Mouse (Mus musculus): ENCODE measurements around the gene Cacna2d4.

Cacna2d4 gene

DNA sequence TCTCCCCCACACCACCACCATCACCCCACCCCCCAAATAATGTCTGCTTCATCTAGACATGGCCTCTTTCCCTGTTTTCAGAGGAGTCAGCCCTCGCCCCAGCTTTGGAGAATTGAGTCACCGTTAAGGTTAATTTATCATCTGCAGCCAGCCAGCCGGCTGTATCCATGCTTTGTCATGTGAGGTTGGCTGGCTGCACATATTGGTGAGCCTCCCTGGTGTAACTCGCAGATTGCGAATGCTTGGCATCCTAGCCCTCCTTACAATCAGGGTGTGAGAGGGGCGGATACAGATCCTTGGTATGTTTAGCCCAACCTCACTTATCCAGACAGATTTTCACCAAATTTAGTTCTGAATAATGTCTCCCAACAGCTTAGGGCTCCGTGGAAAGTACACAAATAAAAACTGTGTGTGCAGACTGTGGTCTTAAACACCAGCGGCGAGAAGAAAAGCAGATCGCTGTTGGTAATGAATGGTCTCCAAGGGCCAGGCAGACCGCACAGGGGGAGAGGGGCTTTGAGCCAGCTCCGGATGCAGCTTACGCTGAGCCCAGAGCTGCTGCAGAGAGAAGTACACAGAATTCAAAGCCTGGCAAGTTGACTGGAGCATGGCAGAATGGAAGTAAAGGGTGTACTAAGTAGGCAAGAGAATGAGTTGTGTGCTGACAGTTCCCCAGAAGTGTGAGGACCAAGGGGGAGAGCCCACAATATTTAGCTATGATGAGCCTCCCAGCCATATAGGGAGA is 11.7 kb upstream of the Cacna2d4 start:
- no peak for DNase-seq (ENCODE audit: low spot score)

DNA sequence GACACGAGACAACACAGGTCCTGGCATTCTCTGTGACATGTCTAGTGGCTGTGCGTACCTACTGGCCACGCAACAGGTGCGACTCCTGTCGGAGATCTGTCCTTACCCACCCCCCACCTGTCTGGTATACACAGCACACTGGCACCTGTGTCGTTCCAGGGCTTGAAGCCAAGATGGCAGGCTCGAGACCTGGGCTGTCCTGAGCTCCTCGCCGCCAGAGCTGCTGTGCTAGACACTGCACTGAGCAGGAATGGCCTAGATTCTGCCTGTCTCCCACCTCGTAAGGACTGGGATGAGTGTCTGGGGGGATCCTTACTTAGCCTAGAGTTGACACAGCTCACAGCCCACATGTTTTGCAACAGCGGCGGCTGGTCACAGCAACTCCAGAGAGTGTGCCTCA is 11.1 kb upstream of the Cacna2d4 start:
- DNase-seq (ENCODE audit: low spot score), result no peak

- no peak for DNase-seq (ENCODE audit: low spot score)
Measured at GRCm38 (mm10) chr6:119225731-119226130, 10.6 kb upstream of the Cacna2d4 start.

GRCm38 (mm10) chr6:119227001-119227400 is 9.3 kb upstream of the Cacna2d4 start:
- no peak for DNase-seq (ENCODE audit: low spot score)

DNA sequence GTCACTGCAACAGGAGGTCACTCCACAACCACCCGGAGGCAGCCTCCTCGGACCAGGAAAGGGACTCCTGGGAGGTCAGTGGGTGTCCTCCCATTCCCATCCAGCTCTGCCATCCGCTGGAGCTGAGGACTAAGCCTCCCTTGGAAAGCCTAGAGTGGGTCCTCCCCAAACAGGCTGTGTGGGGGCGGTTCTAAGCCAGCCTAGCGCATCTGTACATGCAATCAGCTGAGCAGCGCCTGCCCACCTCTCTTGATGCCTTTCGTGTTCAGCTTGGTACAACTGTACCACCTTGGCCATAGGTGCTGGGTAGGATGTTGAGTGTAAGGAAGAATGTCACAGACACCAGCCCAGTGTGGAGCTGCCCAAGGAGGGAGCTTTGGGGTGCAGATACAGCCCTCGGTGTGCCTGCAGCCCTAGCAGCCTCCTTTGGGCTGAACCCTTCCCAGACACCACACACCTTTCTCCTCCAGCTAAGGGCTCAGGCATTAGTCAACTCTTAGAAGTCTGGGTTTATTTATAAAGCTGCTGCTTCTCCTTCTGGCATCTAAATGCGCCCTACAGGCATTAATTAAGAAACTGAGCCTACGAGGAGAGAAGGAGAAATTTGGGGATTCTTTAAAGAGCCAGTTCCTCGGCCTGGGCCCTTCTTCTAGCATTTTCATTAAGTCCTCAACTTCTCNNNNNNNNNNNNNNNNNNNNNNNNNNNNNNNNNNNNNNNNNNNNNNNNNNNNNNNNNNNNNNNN is 7.3 kb upstream of the Cacna2d4 start:
- DNase-seq (ENCODE audit: low spot score), result no peak

- DNase-seq (ENCODE audit: low spot score), result peak; percentile 70
Measured at GRCm38 (mm10) chr6:119233066-119233465, 3.3 kb upstream of the Cacna2d4 start.

GRCm38 (mm10) chr6:119235441-119235840 is 885 bp upstream of the Cacna2d4 start:
- no peak for DNase-seq (ENCODE audit: low spot score)

GRCm38 (mm10) chr6:119237427-119237989 is 1.2 kb downstream of the Cacna2d4 start:
- no peak for DNase-seq (ENCODE audit: low spot score)

DNA sequence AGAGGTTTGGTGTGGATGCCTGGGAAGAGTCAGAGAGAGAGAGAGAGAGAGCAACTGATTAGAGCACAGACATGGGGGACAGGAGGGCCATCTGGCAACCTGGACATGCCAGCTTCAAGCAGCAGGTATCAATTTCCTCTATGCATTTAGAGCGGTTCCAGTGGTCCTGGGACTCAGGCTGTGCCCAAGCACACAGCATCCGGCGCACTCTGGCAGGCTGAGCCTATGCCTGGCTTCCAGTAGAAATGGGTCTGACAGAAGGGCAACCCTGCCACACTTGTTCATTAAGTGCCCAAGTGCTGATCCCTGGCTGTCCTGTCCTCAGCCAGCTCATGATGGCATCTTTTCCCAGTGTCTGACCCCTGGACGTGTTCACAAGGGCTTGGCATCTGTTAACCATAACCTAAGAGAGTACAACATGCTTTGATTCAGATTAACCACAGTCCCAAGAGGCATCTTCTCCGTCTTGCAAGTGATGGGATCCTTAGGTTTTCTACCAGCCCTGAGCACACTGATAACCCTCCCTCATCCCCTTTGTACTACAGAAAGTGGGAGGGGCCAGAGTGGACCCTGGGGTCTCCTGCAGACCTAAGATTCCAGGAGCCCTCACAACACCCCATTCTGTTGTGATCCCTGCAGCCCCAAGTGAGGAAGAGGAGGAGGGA is 3.1 kb downstream of the Cacna2d4 start:
- no peak for DNase-seq (ENCODE audit: low spot score)

DNA sequence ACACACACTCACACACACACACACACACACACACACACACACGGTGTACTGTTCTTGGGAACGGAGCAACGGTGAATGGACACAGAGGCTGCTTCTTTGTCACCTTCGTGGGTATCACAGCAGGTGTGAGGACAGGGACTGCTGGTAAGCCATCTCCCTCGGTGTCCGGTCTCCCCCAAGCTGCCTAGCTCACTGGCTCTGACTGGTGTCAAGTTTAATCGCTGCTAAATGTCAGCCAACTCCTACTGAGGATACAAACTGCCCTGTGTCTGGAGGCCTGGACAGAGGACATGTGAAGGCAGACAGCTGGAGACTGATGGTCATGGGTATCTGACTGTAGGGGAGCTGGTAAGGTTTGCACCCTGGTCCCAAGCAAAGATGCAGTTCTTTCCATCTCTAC is 3.9 kb downstream of the Cacna2d4 start:
- no peak for DNase-seq (ENCODE audit: low spot score)

DNA sequence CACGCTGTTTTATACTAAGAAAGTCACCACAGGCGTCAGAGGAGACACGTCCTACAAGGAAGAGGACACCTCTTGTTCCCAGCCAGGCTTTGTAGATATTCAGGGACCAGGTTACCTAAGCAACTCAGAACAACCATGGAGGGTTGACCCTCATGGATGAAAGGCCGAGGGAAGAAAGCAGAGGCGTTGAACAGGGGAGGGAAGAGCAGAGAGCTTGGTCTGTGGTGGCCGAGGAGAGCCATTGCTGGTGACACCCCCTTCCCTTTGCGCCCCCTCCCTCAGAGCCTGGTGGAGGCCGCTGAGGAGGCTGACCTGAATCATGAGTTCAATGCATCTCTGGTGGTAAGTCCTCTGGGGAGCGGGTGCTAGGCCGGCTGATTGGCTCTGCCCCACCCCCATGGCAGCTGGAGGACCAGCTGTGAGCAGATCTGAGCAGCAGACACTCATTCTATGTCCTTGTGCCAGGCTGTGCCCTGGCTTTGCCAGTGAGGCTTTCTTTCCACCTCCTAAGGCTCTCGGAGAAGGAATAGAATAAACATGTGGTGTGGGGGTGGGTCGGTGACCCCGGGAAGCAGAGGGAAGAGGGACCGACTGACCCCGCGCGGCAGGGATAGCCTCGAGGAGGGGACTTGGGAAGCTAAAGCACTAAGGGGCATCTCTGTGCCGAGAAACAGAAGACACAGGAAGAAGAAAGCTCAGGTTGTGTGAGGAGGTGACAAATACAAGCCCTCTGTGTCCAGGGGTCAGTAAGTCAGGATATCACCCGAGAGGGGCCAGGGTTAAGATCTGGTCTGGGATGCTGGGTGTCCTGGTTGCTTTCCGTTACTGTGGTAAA is 4.8 kb downstream of the Cacna2d4 start:
- no peak for DNase-seq (ENCODE audit: low spot score)

- DNase-seq (ENCODE audit: low spot score), result no peak
Measured at GRCm38 (mm10) chr6:119246082-119246481, 9.8 kb downstream of the Cacna2d4 start.

GRCm38 (mm10) chr6:119248578-119248977 is 12.3 kb downstream of the Cacna2d4 start:
- no peak for DNase-seq (ENCODE audit: low spot score)

GRCm38 (mm10) chr6:119249726-119250125 is 13.4 kb downstream of the Cacna2d4 start:
- no peak for DNase-seq (ENCODE audit: low spot score)

DNA sequence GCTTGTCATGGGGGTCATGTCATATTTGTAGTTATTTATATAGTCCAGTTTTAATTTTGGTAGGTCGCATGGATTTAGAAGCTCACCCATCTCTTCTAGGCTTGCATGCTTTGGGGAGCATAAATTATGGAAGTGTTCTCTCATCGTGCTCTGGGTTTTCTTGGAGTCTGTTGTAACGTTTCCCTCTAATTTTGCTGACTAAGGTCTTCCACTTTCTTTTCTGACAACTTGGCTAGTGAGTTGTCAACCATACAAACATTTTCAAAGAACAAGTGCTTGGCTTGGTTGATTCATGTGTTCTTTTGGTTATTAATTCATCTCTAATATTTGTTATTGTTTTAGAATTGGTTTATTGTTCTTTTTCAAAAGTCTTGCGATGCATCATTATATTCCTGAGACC is 15.4 kb downstream of the Cacna2d4 start:
- DNase-seq (ENCODE audit: low spot score), result no peak

GRCm38 (mm10) chr6:119276713-119277112 is 40.4 kb downstream of the Cacna2d4 start:
- no peak for DNase-seq (ENCODE audit: low spot score)

DNA sequence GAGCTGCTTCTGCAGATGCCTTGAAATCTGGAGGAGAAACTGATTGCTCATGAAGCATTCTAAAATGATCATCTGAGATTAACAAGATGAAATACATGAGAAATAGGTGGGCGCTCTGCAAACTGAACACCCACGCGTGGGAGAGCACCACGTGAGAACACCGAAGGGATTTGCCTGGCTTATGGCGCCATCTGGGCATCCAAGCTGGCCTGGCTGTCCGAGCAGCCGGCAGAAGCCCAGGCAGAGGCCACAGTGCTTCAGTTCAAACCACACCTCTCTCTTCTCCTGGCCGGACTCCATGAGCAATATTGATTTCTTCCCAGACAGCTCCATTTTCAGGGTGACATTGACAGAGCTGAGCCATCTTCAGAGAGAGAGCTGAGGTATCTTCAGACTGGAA is 44.4 kb downstream of the Cacna2d4 start:
- DNase-seq (ENCODE audit: low spot score), result no peak

DNA sequence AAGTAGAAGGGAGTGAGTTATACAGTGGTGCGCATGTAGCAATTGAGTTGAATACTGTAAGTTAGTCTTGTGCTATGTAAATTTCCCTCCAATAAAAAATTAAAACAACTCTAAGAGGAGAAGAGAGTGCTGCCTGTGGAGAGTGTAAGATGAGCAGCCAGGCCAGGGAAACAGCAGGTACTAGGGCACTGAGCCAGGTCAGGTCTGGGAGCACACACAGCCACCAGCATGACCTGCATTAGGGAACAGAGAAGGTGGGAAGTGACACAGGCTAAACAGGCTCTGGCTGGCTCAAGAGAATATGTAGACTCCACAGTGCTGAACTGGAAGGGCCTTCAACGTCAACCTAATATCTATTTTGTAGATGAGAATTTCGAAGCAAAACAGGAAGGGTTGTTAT is 65.0 kb downstream of the Cacna2d4 start:
- no peak for DNase-seq (ENCODE audit: low spot score)

DNA sequence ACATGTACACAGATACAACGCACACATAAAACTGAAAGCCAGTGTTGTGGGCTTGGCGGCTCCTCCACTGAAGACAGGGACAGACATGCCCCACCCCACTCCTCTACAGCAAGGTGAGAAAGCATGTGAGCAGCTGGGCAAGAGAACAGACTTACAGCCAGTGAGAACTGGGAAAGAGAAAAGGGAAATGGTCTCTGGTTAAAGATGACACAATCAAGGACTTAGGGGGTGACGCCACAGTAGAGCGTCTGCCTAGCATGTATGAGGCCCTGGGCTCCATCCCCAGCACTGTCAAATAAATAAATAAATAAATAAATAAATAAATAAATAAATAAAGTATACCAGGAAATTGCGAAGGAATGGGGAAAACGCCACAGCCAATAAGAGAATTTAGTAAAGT is 67.0 kb downstream of the Cacna2d4 start:
- no peak for DNase-seq (ENCODE audit: low spot score)

- no peak for DNase-seq (ENCODE audit: low spot score)
Measured at GRCm38 (mm10) chr6:119307867-119308413, 71.6 kb downstream of the Cacna2d4 start.

GRCm38 (mm10) chr6:119310176-119310575 is 73.8 kb downstream of the Cacna2d4 start:
- DNase-seq (ENCODE audit: low spot score), result no peak

- DNase-seq (ENCODE audit: low spot score), result no peak
Measured at GRCm38 (mm10) chr6:119312381-119312780, 76.1 kb downstream of the Cacna2d4 start.

All from embryo, embryonic 10 days (tissue).